Mouse (Mus musculus) CH12F3 (cell line): Measurements from ENCODE around the gene Ermap.

Experiments used
- in situ Hi-C: fragments of 300-500 bp; cut with MboI; formaldehyde crosslinking; loops from 2 replicates; pipeline ENCODE4 v1.14.3; 2020; ENCODE audit warnings: low sequenced_read_pairs

Ermap gene

DNA sequence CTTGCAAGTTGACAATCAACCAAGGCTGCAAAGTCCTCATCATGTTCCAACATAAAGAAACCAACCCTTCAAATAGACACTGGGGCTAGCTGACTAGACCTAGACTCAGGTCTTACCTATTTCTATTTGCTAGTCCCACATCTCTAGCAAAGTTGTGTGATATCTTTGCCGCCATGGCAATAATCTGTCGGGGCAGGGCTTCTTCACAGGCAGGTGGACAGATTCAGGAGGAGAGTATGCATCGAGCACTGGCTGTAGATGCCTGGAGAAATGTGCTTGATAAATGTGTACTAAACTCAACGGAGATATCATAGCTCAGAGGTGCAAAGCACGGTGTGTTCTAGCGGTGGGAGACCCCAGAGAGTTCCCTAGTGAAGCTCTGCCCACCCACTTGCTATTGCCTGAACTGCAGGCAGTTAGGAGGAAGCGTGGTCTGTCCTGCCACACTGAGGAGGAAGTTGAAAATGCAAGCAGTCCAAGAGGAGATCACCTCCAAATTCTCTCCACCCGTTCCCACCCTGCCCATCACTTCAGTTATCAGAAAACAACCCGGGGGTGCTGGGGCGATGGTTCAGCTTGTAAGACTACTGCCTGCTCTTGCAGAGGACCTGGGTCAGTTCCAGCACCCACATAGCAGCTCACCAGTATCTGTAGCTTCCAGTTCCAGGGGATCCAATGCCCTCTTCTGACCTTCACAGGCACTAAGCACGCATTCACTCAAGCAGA, 1.6 kb downstream of the Ermap start:
- in situ Hi-C loops = no loop called here

DNA sequence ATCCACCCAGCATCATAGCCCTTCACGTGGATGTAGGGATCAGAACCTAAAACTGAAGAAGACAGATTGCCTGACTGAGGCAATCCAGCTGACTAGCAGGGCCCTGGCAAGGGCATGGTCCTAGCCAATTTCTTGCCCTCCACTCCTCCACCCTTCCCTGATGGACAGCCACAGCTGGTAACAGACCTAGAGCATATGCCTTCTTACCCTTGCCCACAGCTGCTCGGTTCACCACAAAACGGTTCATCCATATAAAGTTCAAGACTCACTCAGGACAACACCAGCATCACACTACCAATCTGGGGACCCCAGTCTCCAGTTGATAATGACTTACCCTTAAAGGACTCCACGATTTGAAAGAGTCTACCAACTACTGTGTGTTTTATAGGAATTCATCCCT, 4.0 kb downstream of the Ermap start:
- in situ Hi-C loops = no loop called here

DNA sequence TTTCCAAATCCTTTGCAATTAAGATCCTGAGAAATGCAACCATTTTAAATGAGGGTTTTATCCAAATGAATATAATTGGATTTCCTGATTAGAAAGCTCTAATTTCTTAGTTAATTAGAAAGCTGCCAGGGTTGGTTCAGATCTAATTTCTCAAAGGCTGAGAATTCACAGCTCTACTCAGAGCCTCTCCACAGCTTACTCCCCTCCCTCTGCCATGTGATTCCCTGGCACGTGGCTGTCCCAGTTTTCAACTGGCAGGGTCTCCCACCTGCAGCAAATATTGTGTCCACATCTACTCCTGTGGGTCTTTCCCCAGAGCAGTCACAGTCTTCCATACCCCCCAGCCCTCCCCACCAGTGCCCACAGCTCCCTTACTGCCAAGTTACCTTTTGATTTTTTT, 6.3 kb downstream of the Ermap start:
- in situ Hi-C loops = no loop called here

DNA sequence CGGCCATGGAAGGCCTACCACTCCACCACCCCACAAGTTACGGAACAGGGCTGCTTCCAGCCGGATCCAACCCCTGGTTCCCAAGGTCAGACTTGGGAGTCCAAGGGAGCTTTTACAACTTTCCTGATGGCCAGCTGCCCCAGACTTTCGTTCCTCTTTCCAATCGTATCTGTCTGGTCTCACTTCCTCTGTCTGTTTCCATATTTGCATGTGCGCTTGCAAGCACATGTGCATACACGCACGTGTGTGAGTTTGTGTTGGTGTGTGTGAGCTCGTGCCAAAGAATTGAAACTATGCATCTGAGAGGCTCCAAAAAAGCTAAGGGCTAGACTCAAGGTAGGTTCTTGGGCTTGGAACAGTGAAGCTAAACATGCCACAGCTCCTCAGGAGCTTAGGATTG, 8.4 kb downstream of the Ermap start:
- in situ Hi-C loops = no loop called here

DNA sequence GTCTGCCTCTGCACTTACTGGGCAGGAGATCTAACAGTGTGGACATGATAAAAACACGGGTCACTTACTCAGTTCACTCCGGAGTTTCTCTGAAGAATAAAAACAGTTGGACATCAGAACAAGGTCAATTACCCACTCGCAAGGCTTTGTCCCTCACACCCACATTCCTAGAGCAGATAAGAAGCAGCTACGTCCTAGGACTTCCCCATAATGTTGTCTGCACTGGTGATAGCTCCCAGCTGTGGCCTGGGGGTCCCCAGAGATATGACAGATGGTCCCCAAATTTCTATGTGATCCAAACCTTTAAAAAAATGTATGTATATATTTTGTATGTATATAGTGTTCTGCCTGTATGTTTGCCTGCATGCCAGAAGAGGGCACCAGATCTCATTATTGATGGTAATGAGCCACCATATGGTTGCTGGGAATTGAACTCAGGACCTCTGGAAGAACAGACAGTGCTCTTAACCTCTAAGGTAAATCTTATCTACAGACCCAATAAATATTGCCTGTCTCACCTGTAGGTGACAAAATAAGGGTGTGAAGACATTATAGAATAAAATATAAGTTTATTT, 9.6 kb downstream of the Ermap start:
- in situ Hi-C loops = no loop called here

DNA sequence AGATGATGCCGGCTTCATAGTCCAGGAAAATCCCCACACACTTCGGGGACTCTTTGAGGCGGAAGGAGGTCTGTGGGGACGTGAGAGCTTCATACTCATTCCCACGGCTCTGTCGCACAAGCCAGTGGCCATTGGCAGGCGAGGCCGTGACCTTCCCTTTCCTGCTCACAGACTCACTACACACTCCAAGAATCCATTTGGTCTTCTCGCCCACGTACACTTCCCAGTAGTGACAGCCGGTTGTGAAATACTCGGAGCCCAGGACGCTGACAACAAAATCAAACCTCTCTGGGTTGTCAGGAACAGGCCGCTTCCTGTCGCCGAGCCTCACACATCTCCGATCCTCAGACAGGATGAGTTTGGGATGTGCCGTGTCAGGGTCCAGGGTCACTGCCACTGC, 11.5 kb downstream of the Ermap start:
- in situ Hi-C loops = no loop called here

DNA sequence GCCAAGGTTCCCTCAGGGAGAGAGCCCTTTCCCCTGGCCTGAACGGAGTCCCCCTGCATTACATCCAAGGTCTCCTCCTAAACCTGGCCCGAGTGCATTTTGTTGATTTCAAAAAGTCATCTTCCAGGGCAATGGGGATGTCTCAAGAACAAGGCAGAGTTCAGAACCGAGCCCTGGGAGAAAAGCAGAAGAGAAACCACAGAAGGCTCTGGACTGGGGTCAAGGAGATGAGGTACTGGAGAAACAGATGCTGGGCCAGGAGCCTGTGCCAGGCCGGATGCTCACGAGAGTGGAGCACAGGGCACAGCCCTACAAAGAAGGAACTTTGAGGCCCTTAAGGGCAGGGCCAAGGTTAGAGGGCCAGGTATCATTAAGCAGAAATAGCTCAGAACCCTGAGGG, 12.1 kb downstream of the Ermap start:
- in situ Hi-C loops = no loop called here

DNA sequence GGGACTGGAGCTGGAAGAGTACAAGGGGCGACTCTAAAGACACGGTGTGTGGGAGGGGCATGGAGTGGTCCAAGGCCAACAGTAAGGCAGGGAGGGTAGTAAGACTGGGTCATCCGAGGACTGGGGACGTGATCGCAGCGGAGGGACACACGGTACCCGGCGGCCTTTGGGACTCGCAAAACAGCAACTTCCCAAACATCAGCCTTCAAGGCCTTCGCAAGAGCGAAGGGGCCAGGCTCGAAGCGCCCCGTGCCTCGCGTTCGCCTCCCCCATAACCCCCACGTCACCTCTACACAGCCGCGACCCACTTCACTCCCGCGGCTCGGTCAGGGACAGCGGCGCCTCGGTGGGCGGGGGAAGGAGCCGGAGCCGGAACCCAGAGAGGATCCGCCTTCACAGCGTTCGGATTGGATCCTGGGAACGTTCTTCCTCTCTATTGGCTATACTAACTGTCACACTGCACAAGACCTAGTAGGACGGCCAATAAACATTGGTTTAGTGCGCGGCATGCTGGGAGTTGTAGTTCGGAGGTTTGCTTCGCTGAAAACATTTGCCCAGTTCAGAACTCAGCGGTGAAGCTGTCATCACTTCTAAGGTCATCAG, 15.9 kb downstream of the Ermap start, which contains the start of gene Zfp691:
Gene Zfp691 (minus strand): TSS at position 345 of the 603 bp plus-strand sequence.
- in situ Hi-C loops = loop anchor here (25.0 kb wide), 1 partner anchor 537 kb away; no protein-coding TSS in a partner anchor

DNA sequence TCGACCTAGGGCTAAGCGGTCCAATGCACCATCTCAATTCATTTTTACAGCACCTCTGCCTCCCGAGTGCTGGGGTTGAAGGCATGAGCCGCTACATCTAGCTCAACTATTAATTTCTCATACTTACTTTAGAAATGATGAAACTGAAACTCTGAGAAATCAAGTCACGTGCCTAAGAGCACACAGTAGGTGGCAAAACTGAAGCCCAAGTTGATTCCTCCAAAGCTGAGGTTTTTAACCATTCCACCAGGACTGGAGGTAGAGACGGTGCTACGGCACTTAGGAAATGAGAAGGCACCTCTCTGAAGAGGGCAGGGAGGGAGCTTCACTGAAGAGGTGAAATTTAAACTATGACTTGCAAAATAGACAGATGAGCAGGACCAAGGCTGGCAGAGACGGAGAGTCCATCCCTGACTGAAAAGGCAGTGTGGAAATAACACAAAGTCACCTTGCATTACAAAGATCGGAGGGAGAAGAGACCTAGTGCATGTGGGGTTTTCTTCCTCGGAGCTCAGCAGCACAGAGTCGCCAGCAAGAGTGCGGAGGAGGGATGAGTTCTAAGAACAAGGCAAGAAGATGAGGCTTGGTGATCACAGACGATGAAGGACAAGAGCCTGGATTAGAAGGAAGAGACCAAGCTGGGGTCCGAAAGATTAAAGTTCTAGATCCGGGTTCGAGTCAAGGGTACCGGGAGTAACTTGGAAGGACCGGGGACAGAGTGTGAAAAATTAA, 16.7 kb downstream of the Ermap start:
- in situ Hi-C loops = loop anchor here (25.0 kb wide), 1 partner anchor 536 kb away; no protein-coding TSS in a partner anchor

DNA sequence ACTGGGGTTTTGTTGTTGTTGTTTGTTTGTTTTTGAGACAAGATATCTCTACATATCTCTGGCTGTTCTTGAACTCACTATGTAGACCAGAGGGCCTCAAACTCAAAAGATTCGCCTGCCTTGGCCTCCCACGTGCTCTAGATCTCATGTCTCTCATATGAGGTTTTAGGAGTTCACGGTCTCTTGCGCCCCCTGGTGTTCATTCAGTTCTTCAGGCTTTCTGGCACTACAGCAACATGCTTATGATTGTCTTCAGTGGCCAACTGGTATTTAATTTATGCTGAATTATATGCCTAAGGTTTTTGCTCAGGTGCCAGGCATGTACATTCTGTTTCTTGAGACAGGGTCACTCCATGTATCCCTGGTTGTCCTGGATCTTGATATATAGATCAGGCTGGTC, 22.1 kb downstream of the Ermap start:
- in situ Hi-C loops = loop anchor here (5.0 to 25.0 kb wide), 2 partner anchors 165 to 530 kb away; no protein-coding TSS in a partner anchor

DNA sequence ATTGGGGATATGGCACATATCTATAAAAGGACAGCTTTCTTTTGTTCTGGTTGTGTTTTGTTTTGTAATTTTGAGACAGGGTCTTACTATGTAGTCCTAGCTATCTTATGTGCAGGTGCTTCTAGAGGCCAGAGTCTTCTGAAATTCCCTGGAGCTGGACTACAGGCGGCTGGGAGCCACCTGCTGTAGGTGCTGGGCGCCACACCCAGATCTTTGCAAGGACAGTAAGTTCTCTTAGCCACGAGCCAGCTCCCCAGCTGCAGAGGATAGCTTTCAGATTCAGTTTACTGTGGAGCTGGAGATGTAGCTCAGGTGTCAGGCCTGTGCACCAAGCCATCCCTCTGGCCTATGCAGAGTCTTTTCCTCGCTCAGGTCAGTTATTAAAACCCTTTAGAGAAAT, 22.7 kb downstream of the Ermap start:
- in situ Hi-C loops = loop anchor here (5.0 to 25.0 kb wide), 2 partner anchors 165 to 530 kb away; no protein-coding TSS in a partner anchor

DNA sequence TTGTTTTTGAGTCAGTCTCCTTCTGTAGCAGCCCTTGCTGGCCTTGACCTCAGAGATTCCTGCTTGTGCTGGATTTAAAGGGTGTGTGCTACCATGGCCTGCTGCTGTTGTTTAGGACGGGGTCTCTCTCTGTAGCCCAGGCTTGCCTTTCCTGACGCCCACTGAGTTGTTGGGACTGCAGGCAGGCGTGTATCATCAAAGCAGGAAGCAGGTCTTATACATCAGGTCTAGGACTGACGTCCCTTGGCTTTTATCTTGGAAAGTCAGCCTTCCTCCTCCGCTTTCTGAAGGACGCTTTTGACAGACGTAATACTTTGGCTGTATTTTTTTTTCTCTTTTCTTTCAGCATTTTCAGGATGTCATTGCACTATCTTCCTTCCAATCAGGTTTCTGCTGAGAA, 23.9 kb downstream of the Ermap start:
- in situ Hi-C loops = loop anchor here (5.0 to 25.0 kb wide), 2 partner anchors 164 to 529 kb away; no protein-coding TSS in a partner anchor

DNA sequence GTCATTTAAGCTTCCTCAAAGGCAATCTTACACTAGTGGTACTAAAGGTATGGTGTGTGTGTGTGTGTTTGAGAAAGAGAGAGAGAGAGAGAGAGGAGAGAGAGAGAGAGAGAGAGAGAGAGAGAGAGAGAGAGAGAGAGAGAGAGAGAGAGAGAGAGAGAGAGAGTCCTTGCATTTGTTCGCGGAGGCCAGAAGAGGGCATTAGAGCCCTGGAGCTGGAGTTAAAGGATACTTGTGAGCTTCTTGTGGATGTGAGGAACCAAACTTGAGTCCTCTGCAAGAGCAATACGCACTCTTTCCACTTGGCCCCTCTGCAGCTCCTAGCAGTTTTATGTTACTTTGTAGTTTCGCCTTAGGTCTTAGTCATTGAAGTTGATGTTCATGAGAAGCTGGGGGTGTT, 26.8 kb downstream of the Ermap start:
- in situ Hi-C loops = loop anchor here (25.0 kb wide), 1 partner anchor 526 kb away; no protein-coding TSS in a partner anchor

DNA sequence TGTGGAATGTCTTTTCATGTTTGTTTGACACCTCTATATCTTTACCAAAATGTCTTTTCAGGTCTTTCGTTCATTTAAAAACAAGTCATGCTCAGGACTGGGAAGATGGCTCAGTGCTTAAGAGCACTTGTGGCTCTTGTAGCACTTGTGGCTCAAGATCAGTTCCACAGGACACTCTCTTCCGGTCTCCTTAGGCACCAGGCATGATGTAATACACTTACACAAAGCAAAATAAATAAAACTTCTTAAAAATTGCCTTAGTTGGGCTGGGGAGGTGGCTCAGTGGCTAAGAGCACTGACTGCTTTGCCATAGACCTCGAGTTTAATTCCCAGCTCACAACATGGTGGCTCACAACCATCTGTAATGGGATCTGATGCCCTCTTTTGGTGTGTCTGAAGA, 28.5 kb downstream of the Ermap start:
- in situ Hi-C loops = loop anchor here (25.0 kb wide), 1 partner anchor 524 kb away; no protein-coding TSS in a partner anchor

DNA sequence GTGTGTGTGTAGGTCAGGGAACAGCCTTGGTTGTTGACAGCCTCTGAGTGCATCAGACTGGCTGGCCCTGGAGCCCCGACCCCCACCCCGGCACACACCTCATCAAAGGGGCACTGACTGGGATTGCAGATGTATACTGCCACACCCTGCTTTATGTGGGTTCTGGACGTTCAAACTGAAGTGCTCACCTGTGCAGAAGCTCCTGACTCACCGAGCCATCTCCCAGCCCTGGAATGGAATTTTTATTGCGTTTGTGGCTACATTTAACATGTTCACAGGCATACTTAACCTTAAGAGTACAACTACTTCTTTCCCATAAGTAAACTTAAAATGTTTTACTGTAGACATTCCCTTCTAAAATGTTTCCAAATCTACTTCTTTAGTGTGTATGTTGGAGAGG, 31.9 kb downstream of the Ermap start:
- in situ Hi-C loops = loop anchor here (25.0 kb wide), 1 partner anchor 521 kb away; no protein-coding TSS in a partner anchor

DNA sequence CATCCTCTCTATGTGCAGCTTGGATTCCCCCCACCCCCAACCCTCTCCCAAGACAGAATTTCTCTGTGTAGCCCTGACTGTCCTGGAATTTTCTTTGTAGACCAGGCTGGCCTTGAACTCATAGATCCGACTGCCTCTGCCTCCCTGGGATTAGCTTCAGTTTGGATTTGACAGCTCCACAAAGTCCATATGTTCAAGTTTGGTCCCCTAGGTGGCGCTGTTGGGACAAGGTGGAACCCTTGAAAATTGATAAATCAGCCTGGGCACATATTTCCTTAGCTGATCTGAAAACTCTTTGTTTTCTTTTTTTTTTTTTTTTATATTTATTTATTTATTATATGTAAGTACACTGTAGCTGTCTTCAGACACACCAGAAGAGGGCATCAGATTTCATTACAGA, 32.6 kb downstream of the Ermap start:
- in situ Hi-C loops = loop anchor here (25.0 kb wide), 1 partner anchor 520 kb away; no protein-coding TSS in a partner anchor

DNA sequence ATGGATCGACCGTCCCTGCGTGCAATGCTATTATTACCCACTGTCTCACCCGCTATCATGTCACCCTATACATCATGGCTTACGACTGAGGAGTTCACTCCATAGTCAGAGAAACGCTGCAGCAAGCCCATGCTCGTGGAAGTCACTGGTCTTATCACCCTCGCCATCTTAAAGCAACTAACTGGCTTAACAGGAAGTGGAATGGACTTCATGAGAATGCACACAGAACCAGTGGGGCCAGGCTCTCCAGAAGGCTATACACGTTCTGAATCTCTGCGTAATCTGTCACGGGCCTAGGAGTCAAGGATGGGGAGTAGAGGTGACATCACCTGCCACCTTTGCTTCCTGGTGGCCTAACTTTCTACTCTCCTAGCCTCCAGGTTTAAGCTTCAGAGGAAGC, 41.1 kb downstream of the Ermap start:
- in situ Hi-C loops = no loop called here

DNA sequence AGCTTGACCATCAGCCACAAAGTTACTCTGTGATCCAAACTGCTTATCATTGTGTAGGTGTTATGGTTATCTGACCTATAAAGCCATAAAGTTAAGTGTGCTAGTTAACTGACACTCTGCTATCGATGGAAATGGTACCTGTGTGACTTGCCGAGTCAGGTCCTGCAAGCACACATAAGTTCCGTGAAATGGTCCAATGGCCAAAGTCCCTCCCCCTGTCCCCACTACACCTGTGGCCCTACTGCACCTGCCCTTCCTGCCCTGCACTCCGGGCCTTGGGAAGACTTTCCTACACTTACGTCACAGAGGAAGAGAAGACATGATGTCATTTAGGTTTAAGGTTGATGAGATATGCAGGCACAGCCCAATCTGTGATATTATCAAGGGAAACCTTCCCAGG, 42.5 kb downstream of the Ermap start:
- in situ Hi-C loops = no loop called here

DNA sequence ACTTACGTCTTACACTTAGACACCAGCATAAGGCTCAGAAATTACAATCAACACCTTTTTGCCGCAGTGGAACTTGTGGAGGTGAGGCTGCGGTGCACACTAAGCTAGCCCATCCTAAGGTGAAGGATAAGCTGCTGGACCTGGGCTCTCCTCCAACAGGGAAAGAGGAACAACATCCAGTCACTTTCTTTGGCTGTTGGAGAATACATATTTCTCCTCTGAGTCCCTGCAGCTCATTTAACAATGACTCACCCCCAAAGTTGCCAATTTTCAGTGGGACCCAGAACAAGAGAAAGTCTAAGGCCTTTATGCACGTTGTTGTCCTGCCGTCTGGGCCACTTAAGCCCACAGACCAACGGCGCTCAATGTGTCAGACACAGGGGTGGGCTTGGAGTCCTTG, 43.0 kb downstream of the Ermap start:
- in situ Hi-C loops = no loop called here

DNA sequence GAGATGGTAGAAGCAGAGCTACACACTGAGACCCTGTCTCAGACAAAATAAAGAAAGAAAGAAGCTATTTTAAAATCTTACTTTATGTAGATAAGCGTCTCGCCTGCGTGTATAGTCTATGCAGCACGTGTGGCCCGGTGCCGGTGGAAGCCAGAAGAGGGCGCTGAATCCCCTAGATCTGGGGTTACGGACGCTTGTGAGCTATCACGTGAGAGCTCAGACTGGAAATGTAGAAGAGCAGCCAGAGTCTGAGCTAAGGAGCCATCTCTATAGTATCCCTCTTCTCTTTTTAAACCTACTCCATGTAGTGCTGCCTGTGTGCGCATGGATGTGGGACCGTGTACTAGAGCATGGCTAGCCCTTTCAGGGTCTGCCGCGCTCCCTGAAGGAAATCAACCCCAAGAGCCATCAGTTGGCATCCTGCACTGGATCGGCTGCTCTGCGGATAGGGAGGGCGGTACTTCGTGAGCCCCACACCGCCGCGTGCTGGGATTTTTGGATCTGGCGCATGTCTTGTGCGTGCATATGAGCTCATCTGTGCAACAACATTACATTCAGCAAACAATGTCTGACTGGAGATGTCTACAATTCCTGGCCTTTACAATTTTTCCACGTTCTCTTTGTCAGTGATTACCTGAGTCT, 47.5 kb downstream of the Ermap start:
- in situ Hi-C loops = no loop called here

DNA sequence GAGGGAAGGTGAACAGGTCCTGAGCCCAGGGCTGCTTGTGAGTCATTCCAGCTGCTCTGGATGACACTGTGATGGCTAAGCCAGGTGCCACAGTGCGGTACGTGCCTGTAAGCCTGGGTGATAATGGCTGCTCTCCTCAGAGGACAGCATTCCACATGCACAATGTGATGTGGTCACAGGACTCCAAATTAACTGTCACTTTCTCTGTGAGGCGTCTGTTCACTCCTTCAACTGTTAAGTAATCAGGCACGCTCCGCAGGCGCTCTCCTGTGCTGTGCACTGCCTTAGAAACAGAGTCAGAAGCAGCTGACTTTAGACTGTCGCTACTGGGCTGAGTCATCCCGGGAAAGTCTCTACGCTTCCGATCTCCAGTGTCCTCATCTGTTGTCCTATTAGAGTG, 48.6 kb downstream of the Ermap start:
- in situ Hi-C loops = no loop called here
